Mouse (Mus musculus): ENCODE results near the gene Col7a1.

GRCm38 (mm10) chr9:108992620-108993361, 39.4 kb downstream of the Col7a1 start:
- TF ChIP-seq CTCF (IDR thresholded peaks at IDR 0.05; ENCODE audit: extremely low read depth, insufficient read depth, low read length) (no peak), POLR2A (IDR thresholded peaks at IDR 0.05; ENCODE audit: extremely low read depth, insufficient read depth, low read length) (no peak)

Data from cortical plate, adult 2 months (tissue).